Mouse (Mus musculus) hindbrain, embryonic 11.5 days (tissue): ENCODE measurements at regions not wholly inside any gene's neighbourhood (a gene's known extent, or its start where the extent isn't known, plus 50 kb on each side); places are given as distances from the start of the nearest gene placed in this dataset.

Experiments
- ATAC-seq: fragments of 200-750 bp; cut with Nextera tagmentation; 2 replicates; pipeline ENCODE4 v1.8.0; 2017; ENCODE audit warnings: mild to moderate bottlenecking, moderate TSS enrichment, moderate library complexity; ENCODE audit not compliant: low FRiP score
- DNase-seq: peaks from one replicate; pipeline ENCODE4 v3.0.0-alpha.2; 2015; ENCODE audit warnings: low spot score
- H3K27ac ChIP-seq: fragments of 300-500 bp; sonication (generic); 2 replicates; pipeline ENCODE4 v1.5.1; 2014; ENCODE audit warnings: mild to moderate bottlenecking, low read depth, low read length
- H3K27me3 ChIP-seq: fragments of 300-500 bp; sonication (generic); 2 replicates; pipeline ENCODE4 v1.6.1; 2014; ENCODE audit warnings: mild to moderate bottlenecking, low read length, moderate library complexity, mixed read lengths; ENCODE audit not compliant: control insufficient read depth, insufficient read depth
- H3K36me3 ChIP-seq: fragments of 300-500 bp; sonication (generic); 2 replicates; pipeline ENCODE4 v1.6.1; 2014; ENCODE audit warnings: mild to moderate bottlenecking, low read length, moderate library complexity, mixed read lengths; ENCODE audit not compliant: control insufficient read depth, insufficient read depth
- H3K4me1 ChIP-seq: fragments of 300-500 bp; sonication (generic); replicated peaks from 2 replicates; pipeline ENCODE4 v1.6.1; 2014; ENCODE audit warnings: low read length, mixed read lengths; ENCODE audit not compliant: control insufficient read depth, insufficient read depth
- H3K4me2 ChIP-seq: fragments of 300-500 bp; sonication (generic); replicated peaks from 2 replicates; pipeline ENCODE4 v1.6.1; 2014; ENCODE audit warnings: mild to moderate bottlenecking, low read depth, low read length
- H3K4me3 ChIP-seq: fragments of 300-500 bp; sonication (generic); 2 replicates; pipeline ENCODE4 v1.5.1; 2014; ENCODE audit warnings: low read depth, low read length
- H3K9ac ChIP-seq: fragments of 300-500 bp; sonication (generic); 2 replicates; pipeline ENCODE4 v1.6.1; 2014; ENCODE audit warnings: low read depth, low read length
- H3K9me3 ChIP-seq: fragments of 300-500 bp; sonication (generic); 2 replicates; pipeline ENCODE4 v1.6.1; 2016; ENCODE audit warnings: low read length; ENCODE audit not compliant: control insufficient read depth
- WGBS: fragments of 180-500 bp; shearing (Covaris S2); extraction: QIAGEN DNeasy Blood & Tissue Kit; methylation state at CpG from one replicate; pipeline ENCODE4 v1.1.7; 2014; 5-methylcytosine and 5-hydroxymethylcytosine counted together

GRCm38 (mm10) chr2:178631966-178632365, 201.6 kb downstream of the Cdh26 start:
- H3K27me3 ChIP-seq = no peaks in the 10 kb centered on the region
- WGBS = 86% methylated on average over 12 of the region's 12 CpGs
- H3K9me3 ChIP-seq = no peaks in the 10 kb centered on the region
- H3K4me2 ChIP-seq = no peak overlapping the region
- H3K36me3 ChIP-seq = no peaks in the 10 kb centered on the region
- no peak overlapping the region for H3K27ac ChIP-seq
- no peak for ATAC-seq
- no peak overlapping the region for H3K9ac ChIP-seq
- no peak overlapping the region for H3K4me3 ChIP-seq
- H3K4me1 ChIP-seq = no peaks in the 10 kb centered on the region
- DNase-seq = no peak

- no peaks in the 10 kb centered on the region for H3K27me3 ChIP-seq
- H3K9ac ChIP-seq = no peak overlapping the region
- no peak for DNase-seq
- no peak overlapping the region for H3K4me3 ChIP-seq
- H3K4me2 ChIP-seq = no peak overlapping the region
- ATAC-seq = no peak
- H3K9me3 ChIP-seq = no peaks in the 10 kb centered on the region
- 84% methylated on average over 13 of the region's 13 CpGs for WGBS
- no peaks in the 10 kb centered on the region for H3K4me1 ChIP-seq
- H3K27ac ChIP-seq = no peak overlapping the region
- no peaks in the 10 kb centered on the region for H3K36me3 ChIP-seq
Observed at GRCm38 (mm10) chr2:178632831-178633585, 202.7 kb downstream of the Cdh26 start.

- no peak overlapping the region for H3K9ac ChIP-seq
- no peaks in the 10 kb centered on the region for H3K36me3 ChIP-seq
- no peaks in the 10 kb centered on the region for H3K9me3 ChIP-seq
- H3K27ac ChIP-seq = no peak overlapping the region
- 52% methylated on average over 10 of the region's 10 CpGs for WGBS
- H3K4me1 ChIP-seq = no peaks in the 10 kb centered on the region
- no peaks in the 10 kb centered on the region for H3K27me3 ChIP-seq
- ATAC-seq (no peak), DNase-seq (peak; percentile 58)
- H3K4me3 ChIP-seq = no peak overlapping the region
- H3K4me2 ChIP-seq = no peak overlapping the region
Observed at GRCm38 (mm10) chr2:178634116-178634515, 203.8 kb downstream of the Cdh26 start.

- no peaks in the 10 kb centered on the region for H3K27me3 ChIP-seq
- 45% methylated on average over 4 of the region's 4 CpGs for WGBS
- ATAC-seq (no peak), DNase-seq (peak; percentile 31)
- no peaks in the 10 kb centered on the region for H3K9me3 ChIP-seq
- H3K27ac ChIP-seq = no peak overlapping the region
- H3K9ac ChIP-seq = no peak overlapping the region
- no peaks in the 10 kb centered on the region for H3K4me1 ChIP-seq
- H3K4me3 ChIP-seq = no peak overlapping the region
- no peak overlapping the region for H3K4me2 ChIP-seq
- no peaks in the 10 kb centered on the region for H3K36me3 ChIP-seq
Observed at GRCm38 (mm10) chr2:178635685-178636084, 205.4 kb downstream of the Cdh26 start.

GRCm38 (mm10) chr2:178636901-178637300, 206.6 kb downstream of the Cdh26 start:
- no peaks in the 10 kb centered on the region for H3K36me3 ChIP-seq
- H3K4me2 ChIP-seq = no peak overlapping the region
- H3K27ac ChIP-seq = no peak overlapping the region
- H3K9ac ChIP-seq = no peak overlapping the region
- DNase-seq = no peak
- 92% methylated on average over 9 of the region's 9 CpGs for WGBS
- H3K4me3 ChIP-seq = no peak overlapping the region
- H3K4me1 ChIP-seq = no peaks in the 10 kb centered on the region
- ATAC-seq = no peak
- no peaks in the 10 kb centered on the region for H3K9me3 ChIP-seq
- H3K27me3 ChIP-seq = no peaks in the 10 kb centered on the region

- no peaks in the 10 kb centered on the region for H3K27me3 ChIP-seq
- 42% methylated on average over 16 of the region's 16 CpGs for WGBS
- no peaks in the 10 kb centered on the region for H3K9me3 ChIP-seq
- 0 out of 2 replicates have a peak overlapping the region, but pooled peaks have one; percentile 24 for H3K9ac ChIP-seq
- no peak overlapping the region for H3K27ac ChIP-seq
- ATAC-seq (no peak), DNase-seq (no peak)
- no peaks in the 10 kb centered on the region for H3K36me3 ChIP-seq
- no peaks in the 10 kb centered on the region for H3K4me1 ChIP-seq
- no peak overlapping the region for H3K4me2 ChIP-seq
- H3K4me3 ChIP-seq = no peak overlapping the region
Observed at GRCm38 (mm10) chr2:178642137-178643052, 212.1 kb downstream of the Cdh26 start.

GRCm38 (mm10) chr2:178643053-178643402, 212.7 kb downstream of the Cdh26 start:
- Histone ChIP-seq H3K27ac (no peak overlapping the region), H3K9ac (no peak overlapping the region), H3K4me2 (no peak overlapping the region), H3K36me3 (no peaks in the 10 kb centered on the region), H3K9me3 (no peaks in the 10 kb centered on the region), H3K27me3 (no peaks in the 10 kb centered on the region), H3K4me1 (no peaks in the 10 kb centered on the region), H3K4me3 (no peak overlapping the region)
- DNase-seq (no peak), ATAC-seq (no peak)
- 75% methylated on average over 11 of the region's 11 CpGs for WGBS

- DNase-seq = no peak
Observed at GRCm38 (mm10) chr2:178643841-178644240, 213.5 kb downstream of the Cdh26 start.

More at GRCm38 (mm10) chr2:178643841-178644240, 213.5 kb downstream of the Cdh26 start:
- Histone ChIP-seq H3K4me1 (no peaks in the 10 kb centered on the region), H3K9ac (no peak overlapping the region), H3K4me3 (no peak overlapping the region), H3K27ac (no peak overlapping the region), H3K4me2 (no peak overlapping the region), H3K36me3 (no peaks in the 10 kb centered on the region), H3K27me3 (no peaks in the 10 kb centered on the region), H3K9me3 (no peaks in the 10 kb centered on the region)
- no peak for ATAC-seq
- WGBS = 45% methylated on average over 4 of the region's 4 CpGs
